Mouse (Mus musculus): ENCODE results near the gene Ipo5. TPM values are rescaled to one million over a fixed set of nuclear protein-coding genes. Genes with fewer than 3 reads are reported as not detected.

The Ipo5 gene
- total and polyA plus RNA-seq, 3 experiments: 167 to 259 (median 252) TPM

GRCm38 (mm10) chr14:120870736-120871135 is 40.3 kb upstream of the Ipo5 start:
- Histone ChIP-seq H3K4me1 (ENCODE audit: control insufficient read depth in 1 of 2, insufficient read depth in 2 of 2) (peaks cover 0 to 3% of the 10 kb centered on the region in 2 experiments; a peak in 2 of 4 replicates), H3K79me2 (replicated peaks; ENCODE audit: control insufficient read depth, extremely low read depth, insufficient read depth, poor library complexity, severe bottlenecking) (no peaks in the 10 kb centered on the region), H3K9ac (ENCODE audit: insufficient read depth, low read depth) (no peak overlapping the region), H3K4me3 (replicated peaks in 1 of 3; ENCODE audit: low read depth in 2 of 3, low read length in 2 of 3, poor library complexity in 1 of 3) (no peak overlapping the region), H3K27me3 (replicated peaks) (no peaks in the 10 kb centered on the region), H3K9me3 (replicated peaks; ENCODE audit: low read length) (peaks cover 19% of the 10 kb centered on the region), H3K36me3 (replicated peaks in 1 of 2; ENCODE audit: control insufficient read depth in 1 of 2, insufficient read depth in 1 of 2, low read length in 1 of 2) (no peaks in the 10 kb centered on the region), H3K4me2 (ENCODE audit: insufficient read depth, low read depth, poor library complexity, severe bottlenecking) (no peak overlapping the region), H3K27ac (ENCODE audit: insufficient read depth, low read depth) (no peak overlapping the region)
- in situ Hi-C loops (cut with MboI; ENCODE audit: low pct_ligation_motif_present, low pct_unique_long_range_greater_than_20kb, low sequenced_read_pairs): no loop called here
- no peak for DNase-seq (ENCODE audit: extremely low read depth)
- dilution Hi-C loops (cut with MboI; ENCODE audit: extremely low pct_ligation_motif_present, extremely low pct_unique_long_range_greater_than_20kb, low sequenced_read_pairs): no loop called here
- TF ChIP-seq USF2 (conservative IDR thresholded peaks at IDR 0.05; ENCODE audit: low read depth, low read length) (no peak), CHD2 (IDR thresholded peaks at IDR 0.05; ENCODE audit: low read length) (no peak), ZKSCAN1 (IDR thresholded peaks at IDR 0.05; ENCODE audit: borderline replicate concordance, low read depth, low read length) (no peak)

- dilution Hi-C loops (cut with MboI; ENCODE audit: extremely low pct_ligation_motif_present, extremely low pct_unique_long_range_greater_than_20kb, low sequenced_read_pairs) (no loop called here), in situ Hi-C loops (cut with MboI; ENCODE audit: low pct_ligation_motif_present, low pct_unique_long_range_greater_than_20kb, low sequenced_read_pairs) (no loop called here)
Measured at GRCm38 (mm10) chr14:120874397-120874796, 36.6 kb upstream of the Ipo5 start.

GRCm38 (mm10) chr14:120875144-120875543 is 35.9 kb upstream of the Ipo5 start:
- no peak overlapping the region for H3K4me3 ChIP-seq (replicated peaks in 1 of 3; ENCODE audit: low read depth in 2 of 3, low read length in 2 of 3, poor library complexity in 1 of 3)
- DNase-seq (ENCODE audit: extremely low read depth): no peak
- H3K27me3 ChIP-seq (replicated peaks): no peaks in the 10 kb centered on the region
- no peak overlapping the region for H3K9ac ChIP-seq (ENCODE audit: insufficient read depth, low read depth)
- H3K27ac ChIP-seq (ENCODE audit: insufficient read depth, low read depth): no peak overlapping the region
- in situ Hi-C loops (cut with MboI; ENCODE audit: low pct_ligation_motif_present, low pct_unique_long_range_greater_than_20kb, low sequenced_read_pairs): no loop called here
- dilution Hi-C loops (cut with MboI; ENCODE audit: extremely low pct_ligation_motif_present, extremely low pct_unique_long_range_greater_than_20kb, low sequenced_read_pairs): no loop called here
- H3K36me3 ChIP-seq (replicated peaks in 1 of 2; ENCODE audit: control insufficient read depth in 1 of 2, insufficient read depth in 1 of 2, low read length in 1 of 2): no peaks in the 10 kb centered on the region
- no peaks in the 10 kb centered on the region for H3K79me2 ChIP-seq (replicated peaks; ENCODE audit: control insufficient read depth, extremely low read depth, insufficient read depth, poor library complexity, severe bottlenecking)
- peaks cover 16% of the 10 kb centered on the region for H3K9me3 ChIP-seq (replicated peaks; ENCODE audit: low read length)
- H3K4me1 ChIP-seq (ENCODE audit: control insufficient read depth in 1 of 2, insufficient read depth in 2 of 2): peaks cover 0 to 16% of the 10 kb centered on the region in 2 experiments; a peak in 2 of 4 replicates
- peak in 1 of 2 experiments; percentile 26; a peak in 1 of 4 replicates for TF ChIP-seq CTCF (conservative IDR thresholded peaks at IDR 0.05 in 1 of 2, IDR thresholded peaks at IDR 0.05 in 1 of 2; ENCODE audit: low read depth in 2 of 2, low read length in 2 of 2)
- peak; percentile 1 for TF ChIP-seq RAD21 (IDR thresholded peaks at IDR 0.05; ENCODE audit: low read depth, low read length)
- TF ChIP-seq JUN (IDR thresholded peaks at IDR 0.05; ENCODE audit: insufficient read depth, low read depth, low read length): no peak
- H3K4me2 ChIP-seq (ENCODE audit: insufficient read depth, low read depth, poor library complexity, severe bottlenecking): no peak overlapping the region

More at GRCm38 (mm10) chr14:120874397-120874796, 36.6 kb upstream of the Ipo5 start:
- H3K27ac ChIP-seq (ENCODE audit: insufficient read depth, low read depth): no peak overlapping the region
- no peaks in the 10 kb centered on the region for H3K79me2 ChIP-seq (replicated peaks; ENCODE audit: control insufficient read depth, extremely low read depth, insufficient read depth, poor library complexity, severe bottlenecking)
- H3K4me1 ChIP-seq (ENCODE audit: control insufficient read depth in 1 of 2, insufficient read depth in 2 of 2): peaks cover 0 to 16% of the 10 kb centered on the region in 2 experiments; a peak in 2 of 4 replicates
- H3K9ac ChIP-seq (ENCODE audit: insufficient read depth, low read depth): no peak overlapping the region
- no peak overlapping the region for H3K4me2 ChIP-seq (ENCODE audit: insufficient read depth, low read depth, poor library complexity, severe bottlenecking)
- no peak for TF ChIP-seq MAZ (IDR thresholded peaks at IDR 0.05; ENCODE audit: low read depth, low read length)
- no peak for DNase-seq (ENCODE audit: extremely low read depth)
- H3K9me3 ChIP-seq (replicated peaks; ENCODE audit: low read length): peaks cover 16% of the 10 kb centered on the region
- no peak overlapping the region for H3K4me3 ChIP-seq (replicated peaks in 1 of 3; ENCODE audit: low read depth in 2 of 3, low read length in 2 of 3, poor library complexity in 1 of 3)
- no peaks in the 10 kb centered on the region for H3K36me3 ChIP-seq (replicated peaks in 1 of 2; ENCODE audit: control insufficient read depth in 1 of 2, insufficient read depth in 1 of 2, low read length in 1 of 2)
- no peaks in the 10 kb centered on the region for H3K27me3 ChIP-seq (replicated peaks)
